Mouse (Mus musculus): ENCODE results near the gene Bax. TPM values are rescaled to one million over a fixed set of nuclear protein-coding genes. Genes with fewer than 3 reads are reported as not detected.

The Bax gene
- polyA plus RNA-seq, 1 experiment: 105 TPM

GRCm38 (mm10) chr7:45446589-45446988 is 20.1 kb downstream of the Bax start:
- TF ChIP-seq POLR2A (IDR thresholded peaks at IDR 0.05; ENCODE audit: low read depth, low read length): no peak
- no peak for TF ChIP-seq CTCF (IDR thresholded peaks at IDR 0.05; ENCODE audit: extremely low read depth, insufficient read length, insufficient replicate concordance, low read depth, low read length)
- Histone ChIP-seq H3K27me3 (ENCODE audit: control insufficient read depth, insufficient read depth, low read length) (no peaks in the 10 kb centered on the region), H3K4me3 (ENCODE audit: low read depth, low read length) (no peak overlapping the region), H3K27ac (ENCODE audit: insufficient read depth, low read depth, low read length) (no peak overlapping the region), H3K36me3 (ENCODE audit: control insufficient read depth, insufficient read depth, low read length) (peaks cover 4% of the 10 kb centered on the region), H3K4me1 (ENCODE audit: control insufficient read depth, insufficient read depth, insufficient read length, low read length) (no peaks in the 10 kb centered on the region)

- Histone ChIP-seq H3K4me3 (ENCODE audit: low read depth, low read length) (no peak overlapping the region), H3K36me3 (ENCODE audit: control insufficient read depth, insufficient read depth, low read length) (peaks cover 10% of the 10 kb centered on the region), H3K4me1 (ENCODE audit: control insufficient read depth, insufficient read depth, insufficient read length, low read length) (no peaks in the 10 kb centered on the region), H3K27ac (ENCODE audit: insufficient read depth, low read depth, low read length) (no peak overlapping the region), H3K27me3 (ENCODE audit: control insufficient read depth, insufficient read depth, low read length) (no peaks in the 10 kb centered on the region)
- TF ChIP-seq POLR2A (IDR thresholded peaks at IDR 0.05; ENCODE audit: low read depth, low read length) (no peak), CTCF (IDR thresholded peaks at IDR 0.05; ENCODE audit: extremely low read depth, insufficient read length, insufficient replicate concordance, low read depth, low read length) (no peak)
- WGBS: 84% methylated on average over 22 of the region's 22 CpGs
Measured at GRCm38 (mm10) chr7:45443526-45444420, 22.9 kb downstream of the Bax start.

GRCm38 (mm10) chr7:45437521-45438276 is 29.0 kb downstream of the Bax start, which contains the start of gene Ruvbl2:
Gene Ruvbl2, minus strand, starts transcription at chr7:45438096.
- Histone ChIP-seq H3K36me3 (ENCODE audit: control insufficient read depth, insufficient read depth, low read length) (peaks cover 8% of the 10 kb centered on the region), H3K4me1 (ENCODE audit: control insufficient read depth, insufficient read depth, insufficient read length, low read length) (peaks cover 15% of the 10 kb centered on the region), H3K27me3 (ENCODE audit: control insufficient read depth, insufficient read depth, low read length) (no peaks in the 10 kb centered on the region), H3K27ac (ENCODE audit: insufficient read depth, low read depth, low read length) (no peak within 1 kb of the TSS), H3K4me3 (ENCODE audit: low read depth, low read length) (peak within 1 kb of the TSS; percentile 11; the same call in 1 of the 2 replicates)
- WGBS: 39% methylated on average over 19 of the region's 19 CpGs
- TF ChIP-seq CTCF (IDR thresholded peaks at IDR 0.05; ENCODE audit: extremely low read depth, insufficient read length, insufficient replicate concordance, low read depth, low read length) (peak; percentile 36; the same call in 1 of the 2 replicates), POLR2A (IDR thresholded peaks at IDR 0.05; ENCODE audit: low read depth, low read length) (no peak)

GRCm38 (mm10) chr7:45437046-45437445 is 29.7 kb downstream of the Bax start:
- Histone ChIP-seq H3K4me1 (ENCODE audit: control insufficient read depth, insufficient read depth, insufficient read length, low read length) (peaks cover 15% of the 10 kb centered on the region), H3K27me3 (ENCODE audit: control insufficient read depth, insufficient read depth, low read length) (no peaks in the 10 kb centered on the region), H3K36me3 (ENCODE audit: control insufficient read depth, insufficient read depth, low read length) (peaks cover 7% of the 10 kb centered on the region; the same call in 1 of the 2 replicates), H3K27ac (ENCODE audit: insufficient read depth, low read depth, low read length) (no peak overlapping the region), H3K4me3 (ENCODE audit: low read depth, low read length) (no peak overlapping the region)
- WGBS: 86% methylated on average over 6 of the region's 6 CpGs
- TF ChIP-seq POLR2A (IDR thresholded peaks at IDR 0.05; ENCODE audit: low read depth, low read length) (no peak), CTCF (IDR thresholded peaks at IDR 0.05; ENCODE audit: extremely low read depth, insufficient read length, insufficient replicate concordance, low read depth, low read length) (no peak)

GRCm38 (mm10) chr7:45436444-45436843 is 30.3 kb downstream of the Bax start:
- peaks cover 5% of the 10 kb centered on the region; the same call in 1 of the 2 replicates for H3K36me3 ChIP-seq (ENCODE audit: control insufficient read depth, insufficient read depth, low read length)
- WGBS: 96% methylated on average over 5 of the region's 5 CpGs
- TF ChIP-seq POLR2A (IDR thresholded peaks at IDR 0.05; ENCODE audit: low read depth, low read length) (no peak), CTCF (IDR thresholded peaks at IDR 0.05; ENCODE audit: extremely low read depth, insufficient read length, insufficient replicate concordance, low read depth, low read length) (no peak)

GRCm38 (mm10) chr7:45435038-45435437 is 31.7 kb downstream of the Bax start:
- TF ChIP-seq POLR2A (IDR thresholded peaks at IDR 0.05; ENCODE audit: low read depth, low read length): no peak; the same call in 1 of the 2 replicates
- TF ChIP-seq CTCF (IDR thresholded peaks at IDR 0.05; ENCODE audit: extremely low read depth, insufficient read length, insufficient replicate concordance, low read depth, low read length): no peak
- Histone ChIP-seq H3K4me1 (ENCODE audit: control insufficient read depth, insufficient read depth, insufficient read length, low read length) (peaks cover 19% of the 10 kb centered on the region), H3K4me3 (ENCODE audit: low read depth, low read length) (peak overlapping the region; percentile 80), H3K36me3 (ENCODE audit: control insufficient read depth, insufficient read depth, low read length) (0 out of 2 replicates have a peak, but pooled peaks cover 2% of the 10 kb centered on the region), H3K27ac (ENCODE audit: insufficient read depth, low read depth, low read length) (peak overlapping the region; percentile 51), H3K27me3 (ENCODE audit: control insufficient read depth, insufficient read depth, low read length) (no peaks in the 10 kb centered on the region)
- WGBS: 1% methylated on average over 16 of the region's 16 CpGs

More at GRCm38 (mm10) chr7:45436444-45436843, 30.3 kb downstream of the Bax start:
- Histone ChIP-seq H3K4me1 (ENCODE audit: control insufficient read depth, insufficient read depth, insufficient read length, low read length) (peaks cover 15% of the 10 kb centered on the region), H3K27ac (ENCODE audit: insufficient read depth, low read depth, low read length) (no peak overlapping the region), H3K27me3 (ENCODE audit: control insufficient read depth, insufficient read depth, low read length) (no peaks in the 10 kb centered on the region), H3K4me3 (ENCODE audit: low read depth, low read length) (no peak overlapping the region)
